ENCODE assay signal across 8 mouse cellular contexts in the genomic region with DNA sequence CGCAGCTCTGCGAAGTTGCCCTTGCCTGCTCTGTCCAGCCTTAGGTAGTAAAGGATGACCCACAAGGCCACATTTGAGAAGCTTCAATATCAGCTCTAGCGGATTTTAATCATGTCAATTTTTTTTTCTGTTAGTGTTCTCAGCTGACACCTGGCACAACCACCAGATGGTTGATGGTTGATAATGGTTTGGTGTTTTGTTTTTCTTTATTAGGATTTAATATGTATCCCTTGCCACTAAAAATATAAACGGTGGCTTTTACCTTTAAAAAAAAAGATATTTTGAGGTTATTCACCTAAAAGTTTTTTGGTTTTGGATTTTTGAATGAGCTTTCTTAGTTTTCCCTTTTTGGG. TPM values are rescaled to one million over a fixed set of nuclear protein-coding genes. Genes with fewer than 3 reads are reported as not detected.
DNase-seq lines count a peak whose midpoint lies in the region; ATAC-seq and TF ChIP-seq lines count a peak whose summit lies in the region.

No protein-coding gene starts in this region.

- no peak for TF ChIP-seq POLR2A in MEL (IDR thresholded peaks at IDR 0.05; ENCODE audit: control insufficient read depth in 1 of 2, insufficient read depth in 1 of 2, low read depth in 1 of 2, low read length in 2 of 2, poor library complexity in 1 of 2)

- TF ChIP-seq RAD21 in MEL (IDR thresholded peaks at IDR 0.05; ENCODE audit: low read depth, low read length): no peak

- H3K36me3 ChIP-seq in heart, embryonic 16.5 days (ENCODE audit: control insufficient read depth, insufficient read depth): peaks cover 11% of the 10 kb centered on the region
- peaks cover 0 to 15% of the 10 kb centered on the region in 2 experiments; a peak in 2 of 4 replicates for H3K36me3 ChIP-seq in MEL (ENCODE audit: control insufficient read depth in 1 of 2, insufficient read depth in 2 of 2, low read length in 2 of 2)
- H3K36me3 ChIP-seq in hindbrain, embryonic 11.5 days (ENCODE audit: control insufficient read depth, insufficient read depth, low read length): no peaks in the 10 kb centered on the region
- peaks cover 23% of the 10 kb centered on the region for H3K36me3 ChIP-seq in midbrain, embryonic 10.5 days

- peak overlapping the region; percentile 97 for H3K4me3 ChIP-seq in heart, embryonic 16.5 days (ENCODE audit: low read length)
- peak overlapping the region; percentile 67 to 82 for H3K4me3 ChIP-seq in MEL (ENCODE audit: control insufficient read depth in 1 of 2, insufficient read depth in 1 of 2, low read depth in 2 of 2, low read length in 2 of 2)
- peak overlapping the region; percentile 94 for H3K4me3 ChIP-seq in hindbrain, embryonic 11.5 days (ENCODE audit: low read depth, low read length)
- H3K4me3 ChIP-seq in midbrain, embryonic 10.5 days: peak overlapping the region; percentile 95

- H3K9ac ChIP-seq in heart, embryonic 16.5 days (ENCODE audit: low read length): peak overlapping the region; percentile 99
- peak overlapping the region; percentile 62 for H3K9ac ChIP-seq in MEL (ENCODE audit: control insufficient read depth, low read depth, low read length, poor library complexity, severe bottlenecking)
- H3K9ac ChIP-seq in hindbrain, embryonic 11.5 days (ENCODE audit: low read depth, low read length): peak overlapping the region; percentile 95; the same call in 1 of the 2 replicates

- no peak for ATAC-seq in heart, embryonic 16.5 days (replicated peaks; ENCODE audit: extremely low read depth, insufficient read depth, low FRiP score)
- no peak for ATAC-seq in hindbrain, embryonic 11.5 days (ENCODE audit: low FRiP score)
- ATAC-seq in activated CD4-positive, CD25-positive, alpha-beta regulatory T cell, adult 4 months: no peak

- H3K27ac ChIP-seq in heart, embryonic 16.5 days (ENCODE audit: low read length): peak overlapping the region; percentile 100
- peak overlapping the region; percentile 59 for H3K27ac ChIP-seq in MEL (ENCODE audit: control insufficient read depth, low read depth, low read length)
- H3K27ac ChIP-seq in hindbrain, embryonic 11.5 days (ENCODE audit: low read depth, low read length): peak overlapping the region; percentile 98
- H3K27ac ChIP-seq in midbrain, embryonic 10.5 days (replicated peaks): peak overlapping the region; percentile 98

- DNase-seq in heart, adult 9 months (ENCODE audit: low spot score in 2 of 2): no peak
- DNase-seq in MEL (ENCODE audit: low read depth, low spot score): no peak
- DNase-seq in hindbrain, embryonic 11.5 days (ENCODE audit: low spot score): no peak
- DNase-seq in midbrain, embryonic 10.5 days (ENCODE audit: low spot score): no peak
- DNase-seq in right cerebral cortex, postnatal 14 days: no peak
- DNase-seq in layer of hippocampus, postnatal 36 days: no peak

- 3% methylated on average over 4 of the region's 4 CpGs for WGBS in heart, embryonic 16.5 days
- 8% methylated on average over 4 of the region's 4 CpGs for WGBS in hindbrain, embryonic 11.5 days
- WGBS in midbrain, embryonic 10.5 days: 10% methylated on average over 4 of the region's 4 CpGs

- no peaks in the 10 kb centered on the region; the same call in 1 of the 2 replicates for H3K79me2 ChIP-seq in MEL (ENCODE audit: control insufficient read depth, insufficient read depth, low read length, poor library complexity)

- TF ChIP-seq EP300 in MEL (IDR thresholded peaks at IDR 0.05; ENCODE audit: low read depth in 1 of 2, low read length in 2 of 2): peak; percentile 42 to 62; a peak in 2 of 4 replicates

- peaks cover 2% of the 10 kb centered on the region; the same call in 1 of the 2 replicates for H3K4me1 ChIP-seq in heart, embryonic 16.5 days (ENCODE audit: control insufficient read depth, insufficient read depth, low read length)
- peaks cover 7 to 8% of the 10 kb centered on the region in 2 experiments for H3K4me1 ChIP-seq in MEL (ENCODE audit: control insufficient read depth in 1 of 2, insufficient read depth in 2 of 2, low read length in 2 of 2)
- no peaks in the 10 kb centered on the region for H3K4me1 ChIP-seq in hindbrain, embryonic 11.5 days (replicated peaks; ENCODE audit: control insufficient read depth, insufficient read depth, low read length)
- H3K4me1 ChIP-seq in midbrain, embryonic 10.5 days: peaks cover 9% of the 10 kb centered on the region; the same call in 1 of the 2 replicates

- TF ChIP-seq CTCF in MEL (IDR thresholded peaks at IDR 0.05 in 2 of 3, conservative IDR thresholded peaks at IDR 0.05 in 1 of 3; ENCODE audit: control insufficient read depth in 1 of 3, insufficient read depth in 1 of 3, low read depth in 2 of 3, low read length in 3 of 3, poor library complexity in 1 of 3, severe bottlenecking in 1 of 3): no peak

- no peaks in the 10 kb centered on the region for H3K27me3 ChIP-seq in heart, embryonic 16.5 days (ENCODE audit: control insufficient read depth, insufficient read depth, low read length)
- no peaks in the 10 kb centered on the region for H3K27me3 ChIP-seq in MEL (ENCODE audit: control insufficient read depth in 1 of 2, insufficient read depth in 2 of 2, low read length in 2 of 2)
- no peaks in the 10 kb centered on the region for H3K27me3 ChIP-seq in hindbrain, embryonic 11.5 days (ENCODE audit: control insufficient read depth, insufficient read depth, low read length)
- no peaks in the 10 kb centered on the region for H3K27me3 ChIP-seq in midbrain, embryonic 10.5 days (ENCODE audit: low read depth, poor library complexity, severe bottlenecking)

- H3K4me2 ChIP-seq in heart, embryonic 16.5 days (ENCODE audit: low read depth, low read length): peak overlapping the region; percentile 67
- H3K4me2 ChIP-seq in hindbrain, embryonic 11.5 days (replicated peaks; ENCODE audit: low read depth, low read length): peak overlapping the region; percentile 54

- H3K9me3 ChIP-seq in heart, embryonic 16.5 days (replicated peaks; ENCODE audit: control insufficient read depth, low read length): peaks cover 3% of the 10 kb centered on the region
- H3K9me3 ChIP-seq in MEL (replicated peaks; ENCODE audit: insufficient read depth, low read length): no peaks in the 10 kb centered on the region
- no peaks in the 10 kb centered on the region for H3K9me3 ChIP-seq in hindbrain, embryonic 11.5 days (ENCODE audit: control insufficient read depth, low read length)
- peaks cover 8% of the 10 kb centered on the region for H3K9me3 ChIP-seq in midbrain, embryonic 10.5 days (replicated peaks)

TF ChIP-seq in MEL, 35 proteins besides CTCF, POLR2A, EP300 and RAD21:
- TF ChIP-seq GABPA (IDR thresholded peaks at IDR 0.05; ENCODE audit: low read depth, low read length) (no peak), RCOR1 (IDR thresholded peaks at IDR 0.05; ENCODE audit: low read depth, low read length) (no peak), ZNF384 (IDR thresholded peaks at IDR 0.05; ENCODE audit: low read depth, low read length) (peak; percentile 86), POLR2AphosphoS5 (IDR thresholded peaks at IDR 0.05; ENCODE audit: borderline replicate concordance, low read depth, low read length) (no peak), TAL1 (IDR thresholded peaks at IDR 0.05; ENCODE audit: low read length) (peak; percentile 59), BHLHE40 (IDR thresholded peaks at IDR 0.05; ENCODE audit: borderline replicate concordance, low read depth, low read length) (0 out of 2 replicates have a peak, but pooled peaks have one; percentile 51), ETS1 (IDR thresholded peaks at IDR 0.05; ENCODE audit: low read depth, low read length) (peak; percentile 91), TCF12 (IDR thresholded peaks at IDR 0.05; ENCODE audit: low read depth, low read length) (peak; percentile 80), HCFC1 (IDR thresholded peaks at IDR 0.05; ENCODE audit: low read depth, low read length) (no peak), GATA1 (IDR thresholded peaks at IDR 0.05; ENCODE audit: low read depth, low read length) (peak; percentile 61; the same call in 1 of the 2 replicates), CHD1 (IDR thresholded peaks at IDR 0.05; ENCODE audit: low read depth, low read length) (no peak)

RNA-seq across cellular contexts. Expression of a gene that starts 1.0 kb away (rescaled TPM):
- 42.3 and 45.3 TPM in 2 replicates for polyA plus RNA-seq in heart, embryonic 16.5 days (2015; fragmentation: Nextera tagmentation; extraction: Ambion mirVana)
- 1.8 and 3.4 TPM in 2 replicates for total RNA-seq in MEL (2012; rRNA removed)
- polyA plus RNA-seq in MEL (2012; ENCODE audit: insufficient read depth in 1 of 2, insufficient read length in 2 of 2, low read depth in 1 of 2, low replicate concordance in 2 of 2, missing spikeins in 1 of 2): 1 to 10 TPM in 1 of 2 experiments, not detected in 1; 2.5 TPM
- polyA plus RNA-seq in hindbrain, embryonic 11.5 days (2014; fragmentation: Nextera tagmentation; extraction: Ambion mirVana): 50.3 and 50.8 TPM in 2 replicates
- polyA plus RNA-seq in midbrain, embryonic 10.5 days (2016; fragmentation: Nextera tagmentation; extraction: Ambion mirVana): 20.6 and 34.6 TPM in 2 replicates
- polyA plus RNA-seq in activated CD4-positive, CD25-positive, alpha-beta regulatory T cell, adult 4 months (2017; shearing (Covaris generic)): 10 to 100 TPM; 24.3 to 29.0 TPM
- 10 to 100 TPM; 86.7 to 89.8 TPM for total RNA-seq in layer of hippocampus, postnatal 36 days (2021)

RNA-seq across cellular contexts. Expression of a gene that starts 42.5 kb away (rescaled TPM):
- polyA plus RNA-seq in heart, embryonic 16.5 days (2015; fragmentation: Nextera tagmentation; extraction: Ambion mirVana): 14.7 and 16.1 TPM in 2 replicates
- total RNA-seq in MEL (2012; rRNA removed): 12.7 and 13.3 TPM in 2 replicates
- polyA plus RNA-seq in MEL (2012; ENCODE audit: insufficient read depth in 1 of 2, insufficient read length in 2 of 2, low read depth in 1 of 2, low replicate concordance in 2 of 2, missing spikeins in 1 of 2): 10 to 100 TPM in 1 of 2 experiments, not detected in 1; 23.2 TPM
- 31.1 and 32.8 TPM in 2 replicates for polyA plus RNA-seq in hindbrain, embryonic 11.5 days (2014; fragmentation: Nextera tagmentation; extraction: Ambion mirVana)
- polyA plus RNA-seq in midbrain, embryonic 10.5 days (2016; fragmentation: Nextera tagmentation; extraction: Ambion mirVana): 35.2 and 38.5 TPM in 2 replicates
- 1 to 10 TPM; 6.7 to 6.9 TPM for polyA plus RNA-seq in activated CD4-positive, CD25-positive, alpha-beta regulatory T cell, adult 4 months (2017; shearing (Covaris generic))
- 10 to 100 TPM; 36.4 to 45.5 TPM for total RNA-seq in layer of hippocampus, postnatal 36 days (2021)
